Mouse (Mus musculus): Measurements from ENCODE around the gene March7.

March7 gene

DNA sequence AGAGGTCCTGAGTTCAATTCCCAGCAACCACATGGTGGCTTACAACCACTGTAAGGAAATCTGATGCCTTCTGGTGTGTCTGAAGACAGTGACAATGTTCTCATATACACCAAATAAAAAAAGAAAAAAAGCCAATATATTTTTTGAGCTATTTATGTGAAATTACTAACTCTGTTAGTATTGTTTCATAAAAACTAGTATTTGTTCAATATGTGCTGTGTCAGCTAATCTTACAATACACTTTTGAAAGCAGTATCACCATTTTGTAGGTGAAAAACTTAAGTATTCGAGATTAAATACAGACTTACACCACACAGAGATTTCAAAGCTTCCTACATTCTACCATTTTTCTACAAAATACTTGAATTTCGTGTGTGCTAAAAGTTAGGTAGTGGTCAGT lies 5.0 kb downstream of the March7 start:
- no peak for DNase-seq (ENCODE audit: low read depth, low spot score)

DNA sequence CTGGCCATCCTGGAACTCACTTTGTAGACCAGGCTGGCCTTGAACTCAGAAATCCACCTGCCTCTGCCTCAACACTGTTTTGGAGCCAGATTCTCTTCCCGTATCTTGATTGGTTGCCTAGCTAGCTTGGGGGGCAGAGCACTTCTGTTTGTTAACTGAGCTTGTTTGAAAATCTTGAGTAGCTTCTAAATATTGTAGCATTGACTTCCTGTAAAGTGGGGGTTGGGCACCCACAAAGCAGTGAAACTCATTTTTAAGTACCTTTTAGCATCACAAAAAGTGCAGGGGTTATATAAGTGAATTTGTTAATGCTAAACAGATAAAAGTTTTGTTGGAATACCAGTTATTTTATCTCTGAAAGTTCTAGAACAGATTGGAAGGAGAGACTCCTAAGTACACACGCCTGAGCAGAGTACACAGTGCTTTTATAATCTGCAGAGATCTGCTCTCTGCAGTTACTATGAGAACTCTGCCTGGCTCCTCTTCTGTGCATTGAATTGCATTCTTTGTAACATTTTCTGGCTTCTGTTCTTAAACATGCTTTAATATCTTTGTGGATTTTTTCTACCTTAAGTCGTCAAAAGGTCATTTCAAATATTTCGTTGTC lies 7.0 kb downstream of the March7 start:
- DNase-seq (ENCODE audit: low read depth, low spot score) = no peak

DNA sequence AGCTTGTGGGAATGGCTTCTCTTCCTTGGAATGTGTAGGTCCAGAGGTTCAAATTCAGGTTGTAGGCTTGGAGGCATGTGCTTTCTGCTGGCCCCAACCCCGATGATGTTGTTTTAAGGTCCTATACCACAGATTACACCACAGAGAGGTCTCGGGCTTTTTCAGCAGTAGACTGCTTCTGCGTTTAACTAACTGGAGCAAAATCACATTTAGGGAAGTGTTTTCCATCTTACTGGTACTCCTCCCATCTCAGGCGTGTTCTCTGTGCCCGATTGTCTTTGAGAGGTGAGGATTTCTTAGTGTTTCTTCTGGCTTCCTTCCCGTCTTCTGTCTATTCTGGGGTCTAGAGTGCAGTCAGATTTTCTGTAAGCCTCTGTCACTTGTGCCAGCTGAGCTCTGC lies 7.9 kb downstream of the March7 start:
- DNase-seq (ENCODE audit: low read depth, low spot score) = no peak

DNA sequence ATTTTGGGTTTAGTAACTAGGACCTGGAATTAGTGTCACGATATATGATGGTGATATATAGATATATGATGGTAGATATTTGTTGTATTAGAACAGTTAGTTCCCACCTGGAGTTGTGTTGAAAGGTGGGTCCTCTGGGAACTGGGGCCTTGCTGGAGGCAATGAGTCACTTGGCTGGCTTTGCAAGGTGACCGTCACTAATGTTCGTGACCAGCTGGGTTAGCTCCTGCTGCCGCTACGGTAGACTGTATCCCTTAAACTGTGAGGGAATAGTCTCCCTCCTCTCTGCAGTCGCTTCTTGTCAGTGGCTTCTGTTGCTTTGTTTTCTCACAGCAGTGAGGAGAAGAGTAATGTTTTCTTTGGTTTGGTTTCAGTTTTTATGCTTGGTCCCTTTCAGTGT lies 11.5 kb downstream of the March7 start:
- DNase-seq (ENCODE audit: low read depth, low spot score) = no peak

DNA sequence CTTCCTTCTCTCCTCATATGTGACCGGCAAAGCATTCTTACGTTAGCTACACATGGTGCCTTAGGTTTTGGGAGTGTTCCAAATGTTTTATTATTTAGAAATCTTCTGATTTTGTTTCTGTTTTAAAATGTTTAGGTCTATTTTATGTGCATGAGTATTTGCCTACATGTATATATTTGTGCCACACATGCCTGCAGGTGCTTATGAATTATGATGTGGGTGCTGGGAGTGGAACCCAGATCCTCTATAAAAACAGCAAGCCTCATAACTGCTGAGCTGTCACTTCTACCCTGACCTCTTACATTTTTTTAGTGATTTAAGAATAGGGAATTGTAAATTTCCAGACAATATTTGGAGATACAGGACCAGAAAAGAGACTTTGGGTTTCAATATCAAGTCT lies 12.3 kb downstream of the March7 start:
- DNase-seq (ENCODE audit: low read depth, low spot score) = no peak

DNA sequence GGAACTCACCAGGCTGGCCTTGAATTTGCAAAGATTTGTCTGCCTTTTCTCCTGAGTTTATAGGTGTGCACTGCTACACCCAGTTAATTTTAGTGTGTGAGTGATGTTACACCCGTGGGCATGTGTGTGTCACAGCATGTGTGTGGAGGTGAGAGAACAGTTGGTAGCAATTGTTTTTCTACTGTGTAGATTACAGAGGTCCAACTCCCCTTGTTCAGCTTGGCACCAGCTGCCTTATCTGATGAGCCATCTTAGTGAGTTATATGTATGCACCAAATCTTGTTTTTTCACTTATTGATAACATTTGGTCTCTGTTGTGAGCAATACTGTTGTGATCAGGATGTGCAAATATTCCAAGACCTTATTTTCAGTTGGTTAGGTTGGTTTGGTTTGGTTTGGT lies 13.8 kb downstream of the March7 start:
- no peak for DNase-seq (ENCODE audit: low read depth, low spot score)

DNA sequence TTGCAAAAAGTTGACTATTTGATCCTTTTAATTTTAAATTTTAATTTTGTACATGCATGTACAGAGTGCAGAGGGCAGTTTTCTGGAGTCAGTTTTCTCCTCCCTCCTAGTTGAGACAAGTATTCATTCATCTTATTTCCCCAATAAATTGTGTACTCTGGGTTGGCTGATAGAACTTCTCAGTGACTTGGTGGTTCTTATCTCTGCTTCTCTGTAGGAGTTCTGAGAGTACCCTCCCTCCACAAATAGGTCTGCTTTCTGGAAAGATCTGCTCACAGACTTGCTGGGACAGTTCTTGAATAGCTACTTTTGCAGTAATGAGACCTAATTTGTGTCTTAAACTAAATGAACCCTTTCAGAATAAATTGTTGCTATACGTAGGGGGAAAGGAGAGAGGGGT lies 18.8 kb downstream of the March7 start:
- no peak for DNase-seq (ENCODE audit: low read depth, low spot score)

DNA sequence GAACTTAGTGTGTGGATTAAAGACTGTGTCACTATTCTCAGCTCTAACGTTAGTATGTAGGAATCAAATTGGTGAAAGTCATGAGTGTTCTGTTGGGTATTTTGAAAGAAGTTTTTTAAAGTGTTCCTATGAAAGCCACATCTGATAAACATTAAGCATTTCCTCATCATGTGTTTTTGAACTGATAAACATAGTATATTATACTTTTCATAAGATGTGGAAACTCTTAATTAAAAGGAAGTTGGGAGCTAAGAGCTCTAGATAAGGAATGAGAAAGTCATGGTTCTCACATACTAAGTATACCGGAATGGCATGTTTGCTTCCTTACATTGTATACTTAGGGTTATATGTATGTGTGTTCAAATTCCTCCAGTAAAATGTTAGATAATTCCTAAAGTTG lies 20.7 kb downstream of the March7 start:
- DNase-seq (ENCODE audit: low read depth, low spot score) = no peak

DNA sequence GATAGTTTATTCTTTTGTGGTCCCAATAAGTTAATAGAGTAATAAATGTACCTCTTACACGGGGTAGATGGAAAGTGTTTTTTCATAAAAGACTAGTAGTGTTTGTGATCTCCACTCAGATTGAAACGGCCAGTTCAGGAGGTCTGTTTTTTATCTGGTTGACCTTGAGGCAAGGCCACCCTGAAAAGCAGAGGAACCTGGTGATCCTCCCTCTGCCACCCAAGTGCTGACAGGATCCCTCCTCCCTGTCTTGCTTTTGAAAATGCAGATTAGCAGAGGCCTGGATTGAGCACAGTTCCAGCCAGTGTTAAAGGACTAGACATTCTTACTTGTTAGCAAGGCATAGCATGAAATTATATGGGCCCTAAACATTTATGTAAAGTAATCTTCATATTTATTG lies 23.5 kb downstream of the March7 start:
- DNase-seq (ENCODE audit: low read depth, low spot score) = no peak

DNA sequence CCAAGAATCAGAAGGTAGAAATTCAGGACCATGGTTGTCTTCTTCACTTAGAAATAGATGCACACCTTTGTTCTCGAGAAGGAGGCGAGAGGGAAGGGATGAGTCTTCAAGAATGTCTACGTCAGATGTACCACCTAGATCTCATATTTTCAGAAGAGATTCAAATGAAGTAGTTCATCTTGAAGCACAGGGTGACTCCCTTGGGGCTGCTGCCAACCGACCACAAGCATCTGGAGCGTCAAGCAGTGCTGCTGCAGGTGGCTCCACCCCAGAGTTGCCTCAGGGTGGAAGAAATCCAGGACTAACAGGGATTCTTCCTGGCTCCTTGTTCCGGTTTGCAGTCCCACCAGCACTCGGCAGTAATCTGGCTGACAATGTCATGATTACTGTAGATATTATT lies 24.8 kb downstream of the March7 start:
- DNase-seq (ENCODE audit: low read depth, low spot score) = no peak

DNA sequence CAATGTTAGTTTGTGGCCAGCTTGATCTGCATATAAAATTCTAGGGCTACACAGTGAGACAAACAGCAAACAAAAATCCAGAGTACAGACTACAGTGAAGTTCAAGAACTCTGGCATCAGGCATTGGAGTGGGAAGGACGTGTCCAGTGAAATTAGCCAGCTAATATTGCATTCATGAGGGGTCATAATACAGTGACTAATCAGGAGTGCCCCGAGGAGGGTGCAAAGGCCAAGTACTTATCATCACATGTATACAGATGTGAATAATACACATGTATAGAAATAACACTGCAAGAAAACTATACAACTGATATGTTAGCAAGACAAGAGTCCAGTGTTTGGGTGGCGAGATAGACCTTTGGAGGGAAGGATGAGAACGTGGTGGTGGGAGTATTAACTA lies 43.1 kb downstream of the March7 start:
- DNase-seq (ENCODE audit: low read depth, low spot score) = no peak

DNA sequence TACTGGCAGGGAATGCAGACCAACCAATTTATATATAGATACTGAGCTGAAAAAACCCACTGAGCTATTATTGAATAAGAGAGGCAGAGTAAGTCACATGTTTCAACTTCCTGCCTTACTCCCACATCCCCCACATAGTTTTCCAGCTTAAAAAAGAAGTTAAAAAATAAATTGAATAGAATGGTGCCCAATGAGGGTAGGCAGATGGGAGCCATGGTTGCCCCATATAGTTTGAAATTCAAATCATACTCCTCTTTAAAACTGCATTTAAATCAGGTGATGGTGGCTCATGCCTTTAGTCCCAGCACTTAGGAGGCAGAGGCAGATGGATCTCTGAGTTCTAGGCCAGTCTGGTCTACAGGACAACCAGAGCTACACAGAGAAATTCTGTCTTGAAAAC lies 43.8 kb downstream of the March7 start:
- DNase-seq (ENCODE audit: low read depth, low spot score) = no peak

DNA sequence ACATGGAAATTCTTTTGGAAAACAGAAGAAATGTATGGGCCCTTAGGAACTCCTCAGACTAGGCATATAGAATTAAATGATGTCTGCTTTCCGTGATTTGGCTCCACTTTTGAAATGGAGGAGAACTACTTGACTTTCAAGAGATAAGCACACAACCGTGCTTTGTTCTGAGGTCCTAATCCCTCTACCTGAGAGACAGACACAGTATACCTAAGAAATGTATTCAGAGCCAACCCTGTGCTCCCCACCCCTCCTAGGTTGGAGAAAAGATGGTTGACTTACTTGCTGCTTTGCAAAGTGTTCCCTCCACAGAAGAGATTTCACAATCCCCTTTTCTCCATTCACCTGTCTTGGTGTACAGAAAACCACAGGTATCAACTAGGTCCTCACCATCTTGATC lies 47.1 kb downstream of the March7 start:
- DNase-seq (ENCODE audit: low read depth, low spot score) = no peak

DNA sequence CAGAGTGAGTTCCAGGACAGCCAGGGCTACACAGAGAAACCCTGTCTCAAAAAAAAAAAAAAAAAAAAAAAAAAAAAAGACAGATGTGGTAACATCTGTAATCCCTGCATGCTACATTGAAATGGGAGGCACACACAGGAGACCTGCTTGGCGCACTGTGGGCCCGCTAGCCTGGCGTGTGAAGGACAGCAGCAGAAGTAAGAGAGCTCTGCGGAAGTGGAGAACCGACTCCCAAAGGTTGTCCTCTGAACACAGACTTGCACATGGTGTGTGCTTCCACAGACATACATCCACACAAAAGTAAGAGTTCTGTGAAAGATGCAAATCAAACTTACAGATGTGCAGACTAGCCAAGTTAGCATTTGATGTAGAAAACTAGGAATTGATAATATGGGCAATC lies 49.5 kb downstream of the March7 start:
- no peak for DNase-seq (ENCODE audit: low read depth, low spot score)

DNA sequence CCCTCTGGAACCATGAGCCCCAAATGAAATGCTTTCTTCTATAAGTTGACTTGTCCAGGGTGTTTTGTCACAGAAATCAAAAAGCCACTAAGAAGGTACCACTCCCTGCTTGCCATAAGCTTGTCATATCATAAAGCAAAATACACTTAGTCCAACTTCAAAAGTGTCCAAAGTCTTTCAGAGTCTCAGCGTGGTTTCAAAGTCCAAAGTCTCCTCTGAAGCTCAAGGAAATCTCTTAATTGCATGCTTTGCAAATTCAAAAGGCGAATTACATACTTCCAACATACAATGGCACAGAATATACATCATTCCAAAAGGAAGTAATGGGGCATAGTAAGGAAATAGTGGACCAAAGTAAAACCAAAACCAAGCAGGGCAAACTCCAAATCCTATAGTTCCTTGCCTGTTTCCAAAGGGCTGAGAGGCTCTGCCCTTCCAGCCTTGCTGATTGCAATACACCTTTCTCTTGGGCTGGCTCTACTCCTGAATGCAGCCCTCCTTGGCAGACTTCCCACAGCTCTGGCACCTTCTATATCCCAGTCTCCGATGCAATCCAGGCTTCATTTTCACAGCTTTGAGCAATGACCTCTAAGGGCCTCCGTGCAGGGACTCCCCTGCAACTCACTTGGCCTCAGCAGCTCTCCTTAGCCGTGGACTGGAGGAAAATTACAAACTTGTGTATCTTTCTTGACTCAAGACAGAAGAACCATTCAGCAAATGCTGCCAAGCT lies 51.1 kb downstream of the March7 start:
- no peak for DNase-seq (ENCODE audit: low read depth, low spot score)

DNA sequence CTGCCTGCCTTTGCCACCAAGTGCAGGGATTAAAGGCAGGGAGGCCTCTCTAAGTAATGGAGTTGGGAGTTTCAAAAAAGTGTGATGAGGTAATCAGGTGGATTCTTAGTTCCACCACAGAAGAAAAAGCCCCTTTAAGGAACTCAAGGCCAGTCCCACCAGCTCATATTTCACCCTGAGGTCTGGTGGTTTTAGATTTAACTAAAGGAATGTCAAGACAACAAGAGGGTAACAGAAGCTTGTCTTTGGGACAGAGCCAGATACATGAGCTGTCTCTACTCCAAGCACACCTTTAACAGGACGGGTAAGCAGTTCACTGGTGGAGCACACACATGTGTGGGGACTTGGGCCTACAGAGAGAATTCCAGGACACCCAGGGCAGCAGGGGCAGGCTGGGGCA lies 57.9 kb downstream of the March7 start:
- no peak for DNase-seq (ENCODE audit: low read depth, low spot score)

DNA sequence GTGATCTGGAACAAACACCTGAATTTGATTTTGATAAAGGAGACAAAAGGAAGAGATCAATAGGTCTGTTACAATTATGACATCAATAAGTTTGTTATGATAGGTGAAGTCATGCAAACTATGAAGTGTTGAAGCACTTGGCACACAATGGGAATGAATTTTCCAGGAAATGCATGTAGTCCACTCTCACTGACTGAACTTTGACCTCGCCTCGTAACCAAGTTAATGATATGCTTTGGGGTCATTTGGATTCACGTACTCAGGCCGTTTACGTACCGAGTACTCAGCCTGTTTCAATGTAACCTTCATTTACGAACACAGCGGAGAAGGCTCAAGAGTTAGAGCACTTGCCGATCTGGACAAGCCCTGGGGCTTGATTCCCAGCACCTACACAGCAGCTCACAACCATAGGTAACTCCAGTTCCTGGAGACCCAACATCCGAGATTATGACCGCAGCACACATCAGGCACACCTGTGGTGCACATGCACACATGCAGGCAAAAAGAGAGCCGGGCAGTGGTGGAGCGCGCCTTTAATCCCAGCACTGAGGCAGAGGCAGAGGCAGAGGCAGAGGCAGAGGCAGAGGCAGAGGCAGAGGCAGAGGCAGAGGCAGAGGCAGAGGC lies 60.3 kb downstream of the March7 start:
- DNase-seq (ENCODE audit: low read depth, low spot score) = no peak

DNA sequence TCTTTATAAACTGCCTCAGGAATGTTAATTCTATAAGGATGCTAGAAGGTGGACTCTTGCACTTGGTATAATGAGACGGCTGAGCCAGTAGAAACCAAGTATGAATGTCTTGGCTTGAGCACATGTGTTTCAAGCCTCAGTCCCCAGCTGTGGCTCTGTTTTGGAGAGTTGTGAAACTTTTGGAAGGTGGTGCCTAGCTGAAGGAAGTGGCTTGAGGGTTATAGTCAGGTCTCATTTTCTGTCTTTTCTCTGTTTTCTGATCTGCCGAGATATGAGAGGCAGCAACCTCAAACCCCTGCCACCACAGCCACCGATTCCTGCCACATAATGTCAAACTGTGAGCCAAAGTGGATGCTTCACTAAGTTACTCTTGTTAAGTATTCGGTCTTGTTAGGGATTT lies 68.9 kb downstream of the March7 start:
- no peak for DNase-seq (ENCODE audit: low read depth, low spot score)

DNA sequence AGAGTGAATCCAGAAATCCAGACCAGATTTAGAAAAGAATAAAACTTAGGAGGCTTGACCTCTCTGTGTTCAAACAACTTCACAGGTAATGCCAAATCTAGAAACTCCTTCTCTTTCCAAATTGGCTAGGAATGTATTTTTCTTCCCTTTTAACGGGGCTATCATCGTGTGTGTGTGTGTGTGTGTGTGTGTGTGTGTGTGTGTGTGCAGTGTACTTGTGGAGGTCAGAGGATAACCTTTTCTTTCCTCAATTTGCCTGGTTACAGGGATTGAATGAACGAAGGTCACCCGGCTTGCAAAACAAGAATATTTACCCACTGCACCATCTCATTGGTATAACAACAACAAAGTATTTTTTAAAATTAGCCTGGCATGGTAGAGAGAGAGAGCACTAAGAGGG lies 72.9 kb downstream of the March7 start:
- DNase-seq (ENCODE audit: low read depth, low spot score) = no peak

DNA sequence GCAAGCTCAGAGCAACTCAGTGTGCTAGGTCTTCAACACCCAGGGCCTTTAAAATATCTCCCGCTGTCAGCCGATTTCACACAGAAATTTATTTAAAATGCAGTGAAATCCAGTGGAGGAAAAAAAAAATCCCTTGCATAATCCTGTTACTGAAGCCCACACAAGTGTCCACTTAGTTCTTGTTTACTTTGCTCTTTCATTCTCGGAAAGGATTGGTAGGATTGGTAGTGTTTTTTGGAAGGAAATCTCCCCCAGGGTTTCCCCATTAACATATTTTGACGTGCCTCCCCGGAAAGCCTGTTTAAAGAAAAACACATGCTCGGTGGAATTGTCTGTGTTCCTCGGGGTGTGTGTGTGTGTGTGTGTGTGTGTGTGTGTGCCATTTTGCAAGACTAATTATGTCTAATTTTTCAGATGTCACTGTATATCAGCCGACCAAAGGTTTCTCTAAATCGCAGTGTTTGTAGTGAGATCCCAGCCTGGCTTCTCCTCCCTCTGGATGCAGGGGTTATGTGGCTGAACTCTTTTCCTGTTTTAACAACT lies 73.6 kb downstream of the March7 start:
- no peak for DNase-seq (ENCODE audit: low read depth, low spot score)

DNA sequence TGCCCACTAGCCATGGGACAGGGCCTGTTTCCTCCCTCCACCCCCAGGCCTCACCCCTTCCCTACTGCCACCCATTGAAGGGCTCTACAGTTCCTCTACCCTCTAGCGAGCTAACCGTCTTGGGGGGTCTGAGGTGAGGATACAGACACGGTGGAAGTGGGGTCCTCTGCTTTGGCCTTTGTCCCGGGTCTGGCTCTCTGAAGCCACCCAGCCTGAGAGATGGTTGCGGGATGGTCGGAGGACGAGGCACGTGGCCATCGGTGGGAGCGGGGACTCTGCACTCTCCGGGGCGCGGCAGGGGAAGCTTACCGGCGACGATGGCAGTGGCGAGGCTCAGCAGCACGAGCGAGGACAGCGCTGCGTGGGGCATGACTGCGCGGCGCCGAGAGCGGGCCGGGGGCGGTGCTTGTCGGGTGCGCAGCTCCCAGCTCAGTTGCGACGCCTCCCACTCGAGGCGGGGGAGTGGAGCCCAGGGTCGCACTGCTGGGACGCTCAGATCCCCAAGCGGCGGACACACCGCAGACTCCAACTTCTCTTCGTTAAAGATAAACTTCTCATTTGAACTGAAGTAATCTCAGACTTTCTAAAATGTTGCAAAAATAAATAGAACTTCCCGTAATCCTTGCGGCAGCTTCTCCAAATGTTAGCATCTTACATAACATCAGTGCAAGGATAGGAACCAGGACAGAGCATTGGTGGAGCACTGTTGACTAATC lies 74.2 kb downstream of the March7 start:
- peak; percentile 60 for DNase-seq (ENCODE audit: low read depth, low spot score)

DNA sequence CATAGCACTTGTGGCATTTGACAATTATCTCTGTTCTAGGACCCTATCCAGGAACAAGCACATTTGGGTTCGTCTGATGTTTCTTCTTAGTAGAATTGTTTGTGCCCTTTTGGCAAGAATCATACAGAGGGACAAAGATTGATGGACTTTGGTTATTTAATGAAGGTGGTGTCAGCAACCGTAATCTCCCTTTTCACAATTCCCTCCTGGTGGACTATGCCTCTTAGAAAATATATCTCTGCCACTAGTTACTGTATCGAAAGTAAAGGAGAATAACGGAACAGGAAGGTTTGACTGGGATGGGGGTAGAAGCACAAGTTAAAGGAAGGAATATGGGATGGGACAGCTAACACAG lies 74.8 kb downstream of the March7 start, which contains the start of gene Cd302:
Gene Cd302 (minus strand): TSS at position 22 of the 355 bp plus-strand sequence.
- no peak for DNase-seq (ENCODE audit: low read depth, low spot score)

Measured in mesoderm, embryonic 11.5 days (tissue).